Mouse (Mus musculus): ENCODE data around the gene Tjp2. TPM values are rescaled to one million over a fixed set of nuclear protein-coding genes. Genes with fewer than 3 reads are reported as not detected.

Gene Tjp2
- polyA plus RNA-seq, 1 experiment, result 5.5 TPM

- TF ChIP-seq CTCF (IDR thresholded peaks at IDR 0.05; ENCODE audit: borderline replicate concordance, control insufficient read depth, extremely low read depth, insufficient read depth, low read length, poor library complexity) (no peak), POLR2A (IDR thresholded peaks at IDR 0.05; ENCODE audit: control insufficient read depth, extremely low read depth, insufficient read depth, low read length, poor library complexity) (no peak)
- Histone ChIP-seq H3K4me3 (ENCODE audit: control insufficient read depth, insufficient read depth, low read length) (no peak overlapping the region), H3K27ac (ENCODE audit: control insufficient read depth, insufficient read depth, low read length) (no peak overlapping the region), H3K36me3 (ENCODE audit: control insufficient read depth, insufficient read depth, low read length) (no peaks in the 10 kb centered on the region), H3K27me3 (ENCODE audit: control insufficient read depth, insufficient read depth, low read length) (no peaks in the 10 kb centered on the region), H3K4me1 (replicated peaks; ENCODE audit: control insufficient read depth, insufficient read depth, low read length) (no peaks in the 10 kb centered on the region)
- WGBS, result 57% methylated on average over 1 of the region's 1 CpGs
- DNase-seq, result no peak
Observed at GRCm38 (mm10) chr19:24205001-24205400, 19.8 kb downstream of the Tjp2 start.

GRCm38 (mm10) chr19:24201848-24202247, 23.0 kb downstream of the Tjp2 start:
- H3K4me1 ChIP-seq (replicated peaks; ENCODE audit: control insufficient read depth, insufficient read depth, low read length), result no peaks in the 10 kb centered on the region
- WGBS, result 87% methylated on average over 5 of the region's 5 CpGs
- no peaks in the 10 kb centered on the region for H3K36me3 ChIP-seq (ENCODE audit: control insufficient read depth, insufficient read depth, low read length)
- H3K4me3 ChIP-seq (ENCODE audit: control insufficient read depth, insufficient read depth, low read length), result no peak overlapping the region
- TF ChIP-seq CTCF (IDR thresholded peaks at IDR 0.05; ENCODE audit: borderline replicate concordance, control insufficient read depth, extremely low read depth, insufficient read depth, low read length, poor library complexity), result no peak
- TF ChIP-seq POLR2A (IDR thresholded peaks at IDR 0.05; ENCODE audit: control insufficient read depth, extremely low read depth, insufficient read depth, low read length, poor library complexity), result no peak
- no peak overlapping the region for H3K27ac ChIP-seq (ENCODE audit: control insufficient read depth, insufficient read depth, low read length)
- DNase-seq, result no peak
- H3K27me3 ChIP-seq (ENCODE audit: control insufficient read depth, insufficient read depth, low read length), result no peaks in the 10 kb centered on the region

- Histone ChIP-seq H3K4me3 (ENCODE audit: control insufficient read depth, insufficient read depth, low read length) (no peak overlapping the region), H3K36me3 (ENCODE audit: control insufficient read depth, insufficient read depth, low read length) (no peaks in the 10 kb centered on the region), H3K27ac (ENCODE audit: control insufficient read depth, insufficient read depth, low read length) (no peak overlapping the region), H3K27me3 (ENCODE audit: control insufficient read depth, insufficient read depth, low read length) (no peaks in the 10 kb centered on the region), H3K4me1 (replicated peaks; ENCODE audit: control insufficient read depth, insufficient read depth, low read length) (no peaks in the 10 kb centered on the region)
- TF ChIP-seq CTCF (IDR thresholded peaks at IDR 0.05; ENCODE audit: borderline replicate concordance, control insufficient read depth, extremely low read depth, insufficient read depth, low read length, poor library complexity), result no peak
- TF ChIP-seq POLR2A (IDR thresholded peaks at IDR 0.05; ENCODE audit: control insufficient read depth, extremely low read depth, insufficient read depth, low read length, poor library complexity), result no peak
- DNase-seq, result no peak
- 96% methylated on average over 12 of the region's 12 CpGs for WGBS
Observed at GRCm38 (mm10) chr19:24200566-24200965, 24.3 kb downstream of the Tjp2 start.

GRCm38 (mm10) chr19:24198676-24199303, 26.0 kb downstream of the Tjp2 start:
- no peak overlapping the region for H3K27ac ChIP-seq (ENCODE audit: control insufficient read depth, insufficient read depth, low read length)
- no peak for TF ChIP-seq CTCF (IDR thresholded peaks at IDR 0.05; ENCODE audit: borderline replicate concordance, control insufficient read depth, extremely low read depth, insufficient read depth, low read length, poor library complexity)
- TF ChIP-seq POLR2A (IDR thresholded peaks at IDR 0.05; ENCODE audit: control insufficient read depth, extremely low read depth, insufficient read depth, low read length, poor library complexity), result no peak
- H3K27me3 ChIP-seq (ENCODE audit: control insufficient read depth, insufficient read depth, low read length), result no peaks in the 10 kb centered on the region
- no peaks in the 10 kb centered on the region for H3K4me1 ChIP-seq (replicated peaks; ENCODE audit: control insufficient read depth, insufficient read depth, low read length)
- no peak for DNase-seq
- H3K36me3 ChIP-seq (ENCODE audit: control insufficient read depth, insufficient read depth, low read length), result no peaks in the 10 kb centered on the region
- H3K4me3 ChIP-seq (ENCODE audit: control insufficient read depth, insufficient read depth, low read length), result no peak overlapping the region
- 74% methylated on average over 11 of the region's 11 CpGs for WGBS

- WGBS, result 67% methylated on average over 3 of the region's 3 CpGs
- Histone ChIP-seq H3K36me3 (ENCODE audit: control insufficient read depth, insufficient read depth, low read length) (no peaks in the 10 kb centered on the region), H3K27me3 (ENCODE audit: control insufficient read depth, insufficient read depth, low read length) (no peaks in the 10 kb centered on the region), H3K4me1 (replicated peaks; ENCODE audit: control insufficient read depth, insufficient read depth, low read length) (no peaks in the 10 kb centered on the region), H3K27ac (ENCODE audit: control insufficient read depth, insufficient read depth, low read length) (no peak overlapping the region), H3K4me3 (ENCODE audit: control insufficient read depth, insufficient read depth, low read length) (no peak overlapping the region)
- DNase-seq, result no peak
- TF ChIP-seq CTCF (IDR thresholded peaks at IDR 0.05; ENCODE audit: borderline replicate concordance, control insufficient read depth, extremely low read depth, insufficient read depth, low read length, poor library complexity) (no peak), POLR2A (IDR thresholded peaks at IDR 0.05; ENCODE audit: control insufficient read depth, extremely low read depth, insufficient read depth, low read length, poor library complexity) (no peak)
Observed at GRCm38 (mm10) chr19:24197338-24197737, 27.5 kb downstream of the Tjp2 start.

- no peaks in the 10 kb centered on the region for H3K4me1 ChIP-seq (replicated peaks; ENCODE audit: control insufficient read depth, insufficient read depth, low read length)
- WGBS, result 77% methylated on average over 7 of the region's 7 CpGs
- H3K27ac ChIP-seq (ENCODE audit: control insufficient read depth, insufficient read depth, low read length), result no peak overlapping the region
Observed at GRCm38 (mm10) chr19:24195224-24195623, 29.6 kb downstream of the Tjp2 start.

GRCm38 (mm10) chr19:24194216-24194615, 30.6 kb downstream of the Tjp2 start:
- H3K27ac ChIP-seq (ENCODE audit: control insufficient read depth, insufficient read depth, low read length), result no peak overlapping the region
- no peak overlapping the region for H3K4me3 ChIP-seq (ENCODE audit: control insufficient read depth, insufficient read depth, low read length)
- no peaks in the 10 kb centered on the region for H3K4me1 ChIP-seq (replicated peaks; ENCODE audit: control insufficient read depth, insufficient read depth, low read length)
- no peaks in the 10 kb centered on the region for H3K27me3 ChIP-seq (ENCODE audit: control insufficient read depth, insufficient read depth, low read length)
- peak; percentile 32 for DNase-seq
- TF ChIP-seq CTCF (IDR thresholded peaks at IDR 0.05; ENCODE audit: borderline replicate concordance, control insufficient read depth, extremely low read depth, insufficient read depth, low read length, poor library complexity) (no peak), POLR2A (IDR thresholded peaks at IDR 0.05; ENCODE audit: control insufficient read depth, extremely low read depth, insufficient read depth, low read length, poor library complexity) (no peak)
- no peaks in the 10 kb centered on the region for H3K36me3 ChIP-seq (ENCODE audit: control insufficient read depth, insufficient read depth, low read length)
- 95% methylated on average over 4 of the region's 4 CpGs for WGBS

More at GRCm38 (mm10) chr19:24195224-24195623, 29.6 kb downstream of the Tjp2 start:
- no peak overlapping the region for H3K4me3 ChIP-seq (ENCODE audit: control insufficient read depth, insufficient read depth, low read length)
- DNase-seq, result no peak
- no peaks in the 10 kb centered on the region for H3K36me3 ChIP-seq (ENCODE audit: control insufficient read depth, insufficient read depth, low read length)
- TF ChIP-seq POLR2A (IDR thresholded peaks at IDR 0.05; ENCODE audit: control insufficient read depth, extremely low read depth, insufficient read depth, low read length, poor library complexity), result no peak
- TF ChIP-seq CTCF (IDR thresholded peaks at IDR 0.05; ENCODE audit: borderline replicate concordance, control insufficient read depth, extremely low read depth, insufficient read depth, low read length, poor library complexity), result no peak
- no peaks in the 10 kb centered on the region for H3K27me3 ChIP-seq (ENCODE audit: control insufficient read depth, insufficient read depth, low read length)

Data from thymus, adult 2 months (tissue).